Mouse (Mus musculus): ENCODE data around the gene Mum1. TPM values are rescaled to one million over a fixed set of nuclear protein-coding genes. Genes with fewer than 3 reads are reported as not detected.
A peak's percentile ranks its signal among the peaks of the same experiment; 100 is the strongest.

Gene Mum1
- polyA plus RNA-seq, 1 experiment from 2014 or later, result 66.4 TPM

GRCm38 (mm10) chr10:80226071-80226415 lies 191 bp upstream of the Mum1 start:
- under 1% methylated on average over 14 of the region's 14 CpGs for WGBS
- peaks cover 24% of the 10 kb centered on the region for H3K4me1 ChIP-seq (replicated peaks; ENCODE audit: control insufficient read depth, insufficient read depth, low read length)

GRCm38 (mm10) chr10:80227166-80227539 lies 919 bp downstream of the Mum1 start:
- H3K9ac ChIP-seq (ENCODE audit: low read length), result peak overlapping the region; percentile 97

More at GRCm38 (mm10) chr10:80226071-80226415, 191 bp upstream of the Mum1 start:
- Histone ChIP-seq H3K36me3 (ENCODE audit: control insufficient read depth, insufficient read depth, low read length) (peaks cover 11% of the 10 kb centered on the region), H3K27ac (ENCODE audit: low read length) (peak overlapping the region; percentile 88), H3K9me3 (ENCODE audit: control insufficient read depth, low read length) (no peaks in the 10 kb centered on the region), H3K27me3 (ENCODE audit: control insufficient read depth, insufficient read depth, low read depth, low read length) (no peaks in the 10 kb centered on the region), H3K4me2 (ENCODE audit: low read depth, low read length) (peak overlapping the region; percentile 45), H3K9ac (ENCODE audit: low read length) (peak overlapping the region; percentile 55), H3K4me3 (ENCODE audit: low read length) (peak overlapping the region; percentile 19)
- ATAC-seq (ENCODE audit: low read depth), result no peak

GRCm38 (mm10) chr10:80227877-80228775 lies 1.9 kb downstream of the Mum1 start:
- Histone ChIP-seq H3K4me2 (ENCODE audit: low read depth, low read length) (peak overlapping the region; percentile 94), H3K27ac (ENCODE audit: low read length) (peak overlapping the region; percentile 92; the same call in 1 of the 2 replicates), H3K27me3 (ENCODE audit: control insufficient read depth, insufficient read depth, low read depth, low read length) (no peaks in the 10 kb centered on the region), H3K4me3 (ENCODE audit: low read length) (peak overlapping the region; percentile 87), H3K4me1 (replicated peaks; ENCODE audit: control insufficient read depth, insufficient read depth, low read length) (peaks cover 28% of the 10 kb centered on the region), H3K9me3 (ENCODE audit: control insufficient read depth, low read length) (no peaks in the 10 kb centered on the region), H3K9ac (ENCODE audit: low read length) (peak overlapping the region; percentile 97), H3K36me3 (ENCODE audit: control insufficient read depth, insufficient read depth, low read length) (peaks cover 26% of the 10 kb centered on the region)
- WGBS, result 32% methylated on average over 15 of the region's 15 CpGs
- no peak for ATAC-seq (ENCODE audit: low read depth)

More at GRCm38 (mm10) chr10:80227166-80227539, 919 bp downstream of the Mum1 start:
- Histone ChIP-seq H3K4me1 (replicated peaks; ENCODE audit: control insufficient read depth, insufficient read depth, low read length) (peaks cover 24% of the 10 kb centered on the region), H3K27me3 (ENCODE audit: control insufficient read depth, insufficient read depth, low read depth, low read length) (no peaks in the 10 kb centered on the region), H3K4me2 (ENCODE audit: low read depth, low read length) (peak overlapping the region; percentile 94), H3K4me3 (ENCODE audit: low read length) (peak overlapping the region; percentile 87), H3K27ac (ENCODE audit: low read length) (peak overlapping the region; percentile 92), H3K36me3 (ENCODE audit: control insufficient read depth, insufficient read depth, low read length) (peaks cover 16% of the 10 kb centered on the region), H3K9me3 (ENCODE audit: control insufficient read depth, low read length) (no peaks in the 10 kb centered on the region)
- 3% methylated on average over 10 of the region's 10 CpGs for WGBS
- ATAC-seq (ENCODE audit: low read depth), result no peak

GRCm38 (mm10) chr10:80236145-80236825 lies 10.1 kb downstream of the Mum1 start:
- Histone ChIP-seq H3K4me1 (replicated peaks; ENCODE audit: control insufficient read depth, insufficient read depth, low read length) (peaks cover 4% of the 10 kb centered on the region; the same call in 1 of the 2 replicates), H3K27ac (ENCODE audit: low read length) (no peak overlapping the region), H3K9ac (ENCODE audit: low read length) (no peak overlapping the region), H3K4me2 (ENCODE audit: low read depth, low read length) (no peak overlapping the region), H3K9me3 (ENCODE audit: control insufficient read depth, low read length) (no peaks in the 10 kb centered on the region), H3K4me3 (ENCODE audit: low read length) (no peak overlapping the region), H3K27me3 (ENCODE audit: control insufficient read depth, insufficient read depth, low read depth, low read length) (no peaks in the 10 kb centered on the region), H3K36me3 (ENCODE audit: control insufficient read depth, insufficient read depth, low read length) (peaks cover 84% of the 10 kb centered on the region)
- 93% methylated on average over 13 of the region's 13 CpGs for WGBS
- no peak for ATAC-seq (ENCODE audit: low read depth)

GRCm38 (mm10) chr10:80237020-80237419 lies 10.8 kb downstream of the Mum1 start:
- H3K27me3 ChIP-seq (ENCODE audit: control insufficient read depth, insufficient read depth, low read depth, low read length), result no peaks in the 10 kb centered on the region
- H3K9me3 ChIP-seq (ENCODE audit: control insufficient read depth, low read length), result no peaks in the 10 kb centered on the region
- WGBS, result 87% methylated on average over 4 of the region's 4 CpGs
- H3K36me3 ChIP-seq (ENCODE audit: control insufficient read depth, insufficient read depth, low read length), result peaks cover 87% of the 10 kb centered on the region
- H3K4me2 ChIP-seq (ENCODE audit: low read depth, low read length), result no peak overlapping the region
- H3K27ac ChIP-seq (ENCODE audit: low read length), result no peak overlapping the region
- peaks cover 4% of the 10 kb centered on the region; the same call in 1 of the 2 replicates for H3K4me1 ChIP-seq (replicated peaks; ENCODE audit: control insufficient read depth, insufficient read depth, low read length)
- H3K4me3 ChIP-seq (ENCODE audit: low read length), result no peak overlapping the region
- ATAC-seq (ENCODE audit: low read depth), result no peak
- no peak overlapping the region for H3K9ac ChIP-seq (ENCODE audit: low read length)

- Histone ChIP-seq H3K9ac (ENCODE audit: low read length) (no peak overlapping the region), H3K36me3 (ENCODE audit: control insufficient read depth, insufficient read depth, low read length) (peaks cover 87% of the 10 kb centered on the region), H3K4me2 (ENCODE audit: low read depth, low read length) (no peak overlapping the region), H3K27me3 (ENCODE audit: control insufficient read depth, insufficient read depth, low read depth, low read length) (no peaks in the 10 kb centered on the region), H3K4me3 (ENCODE audit: low read length) (no peak overlapping the region), H3K9me3 (ENCODE audit: control insufficient read depth, low read length) (no peaks in the 10 kb centered on the region), H3K4me1 (replicated peaks; ENCODE audit: control insufficient read depth, insufficient read depth, low read length) (no peaks in the 10 kb centered on the region; the same call in 1 of the 2 replicates), H3K27ac (ENCODE audit: low read length) (no peak overlapping the region)
- ATAC-seq (ENCODE audit: low read depth), result no peak
- 89% methylated on average over 3 of the region's 3 CpGs for WGBS
Measured at GRCm38 (mm10) chr10:80238306-80238705, 12.1 kb downstream of the Mum1 start.

GRCm38 (mm10) chr10:80239791-80240190 lies 13.6 kb downstream of the Mum1 start:
- 81% methylated on average over 6 of the region's 6 CpGs for WGBS
- no peaks in the 10 kb centered on the region for H3K9me3 ChIP-seq (ENCODE audit: control insufficient read depth, low read length)
- H3K9ac ChIP-seq (ENCODE audit: low read length), result no peak overlapping the region
- H3K36me3 ChIP-seq (ENCODE audit: control insufficient read depth, insufficient read depth, low read length), result peaks cover 85% of the 10 kb centered on the region
- H3K4me1 ChIP-seq (replicated peaks; ENCODE audit: control insufficient read depth, insufficient read depth, low read length), result no peaks in the 10 kb centered on the region
- no peak overlapping the region for H3K4me2 ChIP-seq (ENCODE audit: low read depth, low read length)
- no peak for ATAC-seq (ENCODE audit: low read depth)
- H3K27ac ChIP-seq (ENCODE audit: low read length), result no peak overlapping the region
- H3K4me3 ChIP-seq (ENCODE audit: low read length), result no peak overlapping the region
- H3K27me3 ChIP-seq (ENCODE audit: control insufficient read depth, insufficient read depth, low read depth, low read length), result no peaks in the 10 kb centered on the region

- Histone ChIP-seq H3K27me3 (ENCODE audit: control insufficient read depth, insufficient read depth, low read depth, low read length) (no peaks in the 10 kb centered on the region), H3K4me1 (replicated peaks; ENCODE audit: control insufficient read depth, insufficient read depth, low read length) (no peaks in the 10 kb centered on the region; the same call in 1 of the 2 replicates), H3K4me2 (ENCODE audit: low read depth, low read length) (no peak overlapping the region), H3K27ac (ENCODE audit: low read length) (no peak overlapping the region), H3K9ac (ENCODE audit: low read length) (no peak overlapping the region), H3K4me3 (ENCODE audit: low read length) (no peak overlapping the region), H3K9me3 (ENCODE audit: control insufficient read depth, low read length) (no peaks in the 10 kb centered on the region), H3K36me3 (ENCODE audit: control insufficient read depth, insufficient read depth, low read length) (peaks cover 68% of the 10 kb centered on the region)
- ATAC-seq (ENCODE audit: low read depth), result no peak
- 64% methylated on average over 9 of the region's 9 CpGs for WGBS
Measured at GRCm38 (mm10) chr10:80242088-80242487, 15.9 kb downstream of the Mum1 start.

- Histone ChIP-seq H3K4me1 (replicated peaks; ENCODE audit: control insufficient read depth, insufficient read depth, low read length) (no peaks in the 10 kb centered on the region; the same call in 1 of the 2 replicates), H3K4me3 (ENCODE audit: low read length) (no peak overlapping the region), H3K27ac (ENCODE audit: low read length) (no peak overlapping the region), H3K4me2 (ENCODE audit: low read depth, low read length) (no peak overlapping the region), H3K9ac (ENCODE audit: low read length) (no peak overlapping the region), H3K36me3 (ENCODE audit: control insufficient read depth, insufficient read depth, low read length) (peaks cover 63% of the 10 kb centered on the region), H3K9me3 (ENCODE audit: control insufficient read depth, low read length) (no peaks in the 10 kb centered on the region), H3K27me3 (ENCODE audit: control insufficient read depth, insufficient read depth, low read depth, low read length) (no peaks in the 10 kb centered on the region)
- no peak for ATAC-seq (ENCODE audit: low read depth)
- WGBS, result 66% methylated on average over 3 of the region's 3 CpGs
Measured at GRCm38 (mm10) chr10:80242607-80243006, 16.4 kb downstream of the Mum1 start.
